Mouse (Mus musculus): Measurements from ENCODE around the gene Clptm1l. TPM values are rescaled to one million over a fixed set of nuclear protein-coding genes. Genes with fewer than 3 reads are reported as not detected.

Clptm1l gene
- polyA plus RNA-seq, 1 experiment, result 174 TPM

GRCm38 (mm10) chr13:73658953-73659352 lies 55.1 kb downstream of the Clptm1l start:
- Histone ChIP-seq H3K27ac (ENCODE audit: insufficient read depth, low read depth, low read length) (no peak overlapping the region), H3K36me3 (ENCODE audit: control insufficient read depth, insufficient read depth, low read length) (no peaks in the 10 kb centered on the region), H3K4me1 (ENCODE audit: control insufficient read depth, insufficient read depth, low read length) (peaks cover 3% of the 10 kb centered on the region; the same call in 1 of the 2 replicates), H3K4me3 (ENCODE audit: insufficient read depth, low read depth, low read length) (no peak overlapping the region), H3K27me3 (replicated peaks; ENCODE audit: control insufficient read depth, insufficient read depth, low read length) (no peaks in the 10 kb centered on the region)
- TF ChIP-seq CTCF (conservative IDR thresholded peaks at IDR 0.05; ENCODE audit: insufficient read depth, insufficient read length, low read depth, low read length) (no peak), POLR2A (IDR thresholded peaks at IDR 0.05; ENCODE audit: low read depth, low read length) (no peak)
- no peak for DNase-seq
- 45% methylated on average over 2 of the region's 2 CpGs for WGBS

- Histone ChIP-seq H3K36me3 (ENCODE audit: control insufficient read depth, insufficient read depth, low read length) (no peaks in the 10 kb centered on the region), H3K27ac (ENCODE audit: insufficient read depth, low read depth, low read length) (peak overlapping the region; percentile 78; the same call in 1 of the 2 replicates), H3K4me3 (ENCODE audit: insufficient read depth, low read depth, low read length) (no peak overlapping the region), H3K4me1 (ENCODE audit: control insufficient read depth, insufficient read depth, low read length) (peaks cover 3% of the 10 kb centered on the region; the same call in 1 of the 2 replicates), H3K27me3 (replicated peaks; ENCODE audit: control insufficient read depth, insufficient read depth, low read length) (no peaks in the 10 kb centered on the region)
- 62% methylated on average over 2 of the region's 2 CpGs for WGBS
- TF ChIP-seq POLR2A (IDR thresholded peaks at IDR 0.05; ENCODE audit: low read depth, low read length), result no peak
- TF ChIP-seq CTCF (conservative IDR thresholded peaks at IDR 0.05; ENCODE audit: insufficient read depth, insufficient read length, low read depth, low read length), result no peak
- peak; percentile 73 for DNase-seq
Observed at GRCm38 (mm10) chr13:73660163-73660695, 56.4 kb downstream of the Clptm1l start.

Other genes with a start within 250 kb of the Clptm1l start
- 14.2 and 16.0 TPM in 2 replicates for gene Lpcat1, start 136.8 kb upstream of the Clptm1l start, polyA plus RNA-seq (2012; rRNA removed)
- gene Slc6a3, start 67.3 kb upstream of the Clptm1l start, polyA plus RNA-seq (2012; rRNA removed), result 0.05 and 0.06 TPM in 2 replicates
- 6.4 and 7.4 TPM in 2 replicates for gene Tert, start 22.9 kb downstream of the Clptm1l start, polyA plus RNA-seq (2012; rRNA removed)
- gene Slc6a18, start 74.0 kb downstream of the Clptm1l start, polyA plus RNA-seq (2012; rRNA removed), result 438 and 863 TPM in 2 replicates
- gene Slc6a19, start 100.9 kb downstream of the Clptm1l start, polyA plus RNA-seq (2012; rRNA removed), result 884 and 1,011 TPM in 2 replicates
- 104 and 109 TPM in 2 replicates for gene Slc12a7, start 129.1 kb downstream of the Clptm1l start, polyA plus RNA-seq (2012; rRNA removed)
- 1.2 and 1.3 TPM in 2 replicates for gene Nkd2, start 243.6 kb downstream of the Clptm1l start, polyA plus RNA-seq (2012; rRNA removed)